Mouse (Mus musculus): ENCODE results near the gene Sec14l5. TPM values are rescaled to one million over a fixed set of nuclear protein-coding genes. Genes with fewer than 3 reads are reported as not detected.

Gene Sec14l5
- polyA plus RNA-seq, 1 experiment from 2014 or later = not detected

GRCm38 (mm10) chr16:5146367-5147036 lies 407 bp upstream of the Sec14l5 start:
- 2% methylated on average over 26 of the region's 26 CpGs for WGBS

DNA sequence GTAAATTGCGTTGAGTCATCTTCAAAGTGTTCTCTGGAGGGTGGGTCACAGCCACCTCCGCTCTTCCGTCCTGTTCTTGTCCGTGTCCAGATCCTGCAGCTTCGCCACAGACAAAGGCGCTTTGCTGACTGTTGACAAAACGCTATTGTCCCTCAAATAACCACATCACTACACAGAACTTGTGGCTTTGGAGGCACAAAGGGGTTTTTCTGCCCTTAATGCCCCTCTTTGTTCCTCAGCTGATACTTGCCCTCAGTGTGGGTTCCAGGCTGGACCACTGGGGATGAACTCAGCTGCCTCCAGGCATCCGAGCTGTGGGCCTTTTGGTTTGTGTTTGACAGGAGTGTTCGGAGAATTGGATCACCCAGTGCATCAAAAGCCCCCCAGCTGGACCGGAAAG lies 3.6 kb downstream of the Sec14l5 start:
- peaks cover 5% of the 10 kb centered on the region; the same call in 1 of the 2 replicates for H3K4me1 ChIP-seq (ENCODE audit: control insufficient read depth, insufficient read depth, low read length)
- no peak overlapping the region for H3K9ac ChIP-seq (ENCODE audit: low read depth, low read length)
- H3K9me3 ChIP-seq (ENCODE audit: control insufficient read depth, low read length) = no peaks in the 10 kb centered on the region
- H3K36me3 ChIP-seq (ENCODE audit: control insufficient read depth, insufficient read depth, low read length) = no peaks in the 10 kb centered on the region
- no peak overlapping the region for H3K27ac ChIP-seq (ENCODE audit: low read length)
- no peak for ATAC-seq
- 0 out of 2 replicates have a peak, but pooled peaks cover 10% of the 10 kb centered on the region for H3K27me3 ChIP-seq (replicated peaks; ENCODE audit: control insufficient read depth, insufficient read depth, low read length)
- H3K4me3 ChIP-seq (ENCODE audit: low read length) = no peak overlapping the region
- H3K4me2 ChIP-seq (ENCODE audit: low read depth, low read length) = no peak overlapping the region
- WGBS = 77% methylated on average over 10 of the region's 10 CpGs

More at GRCm38 (mm10) chr16:5146367-5147036, 407 bp upstream of the Sec14l5 start:
- H3K27me3 ChIP-seq (replicated peaks; ENCODE audit: control insufficient read depth, insufficient read depth, low read length) = 0 out of 2 replicates have a peak, but pooled peaks cover 10% of the 10 kb centered on the region
- peak; percentile 96 for ATAC-seq
- no peaks in the 10 kb centered on the region for H3K9me3 ChIP-seq (ENCODE audit: control insufficient read depth, low read length)
- H3K4me3 ChIP-seq (ENCODE audit: low read length) = peak overlapping the region; percentile 41
- peak overlapping the region; percentile 75 for H3K4me2 ChIP-seq (ENCODE audit: low read depth, low read length)
- peaks cover 5% of the 10 kb centered on the region; the same call in 1 of the 2 replicates for H3K4me1 ChIP-seq (ENCODE audit: control insufficient read depth, insufficient read depth, low read length)
- H3K27ac ChIP-seq (ENCODE audit: low read length) = no peak overlapping the region
- no peaks in the 10 kb centered on the region for H3K36me3 ChIP-seq (ENCODE audit: control insufficient read depth, insufficient read depth, low read length)
- H3K9ac ChIP-seq (ENCODE audit: low read depth, low read length) = no peak overlapping the region; the same call in 1 of the 2 replicates

DNA sequence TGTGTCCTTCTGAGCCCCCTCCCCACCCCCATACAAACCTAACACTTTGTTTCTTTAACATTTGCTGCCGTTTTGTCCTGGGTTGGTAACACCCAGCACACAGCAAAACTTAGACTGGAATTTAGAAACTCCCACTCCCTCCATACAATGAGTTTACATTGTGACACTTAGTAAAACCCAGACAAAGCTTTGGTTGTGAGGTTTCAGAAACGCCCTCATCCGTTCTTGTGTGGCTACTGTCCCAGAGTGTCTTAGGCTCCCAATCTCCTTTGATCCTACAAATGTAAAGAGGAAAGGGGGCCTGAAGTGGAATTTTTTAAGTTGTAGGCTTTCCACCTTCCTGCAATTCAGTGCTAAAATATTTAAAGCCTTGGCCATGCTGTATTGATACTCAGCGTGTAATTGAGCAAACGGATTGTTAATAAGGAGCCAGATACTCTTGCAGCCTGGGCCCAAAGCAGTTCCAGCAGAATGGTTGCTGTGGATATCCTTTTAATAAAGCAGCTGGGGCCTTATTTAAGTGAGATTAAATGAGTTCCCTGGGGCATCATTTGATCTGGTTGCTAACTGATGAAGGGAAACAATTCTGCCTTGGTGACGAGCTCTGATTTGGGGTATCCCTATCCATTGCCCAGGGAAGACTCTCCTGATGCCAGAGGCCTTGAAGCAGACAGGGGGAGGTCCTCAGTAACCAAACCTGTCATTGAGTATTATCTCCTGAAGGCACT lies 6.6 kb downstream of the Sec14l5 start:
- Histone ChIP-seq H3K27ac (ENCODE audit: low read length) (no peak overlapping the region), H3K27me3 (replicated peaks; ENCODE audit: control insufficient read depth, insufficient read depth, low read length) (0 out of 2 replicates have a peak, but pooled peaks cover 5% of the 10 kb centered on the region), H3K9me3 (ENCODE audit: control insufficient read depth, low read length) (no peaks in the 10 kb centered on the region), H3K36me3 (ENCODE audit: control insufficient read depth, insufficient read depth, low read length) (no peaks in the 10 kb centered on the region), H3K4me1 (ENCODE audit: control insufficient read depth, insufficient read depth, low read length) (no peaks in the 10 kb centered on the region), H3K4me3 (ENCODE audit: low read length) (no peak overlapping the region), H3K4me2 (ENCODE audit: low read depth, low read length) (no peak overlapping the region), H3K9ac (ENCODE audit: low read depth, low read length) (no peak overlapping the region)
- ATAC-seq = no peak
- 51% methylated on average over 6 of the region's 6 CpGs for WGBS

DNA sequence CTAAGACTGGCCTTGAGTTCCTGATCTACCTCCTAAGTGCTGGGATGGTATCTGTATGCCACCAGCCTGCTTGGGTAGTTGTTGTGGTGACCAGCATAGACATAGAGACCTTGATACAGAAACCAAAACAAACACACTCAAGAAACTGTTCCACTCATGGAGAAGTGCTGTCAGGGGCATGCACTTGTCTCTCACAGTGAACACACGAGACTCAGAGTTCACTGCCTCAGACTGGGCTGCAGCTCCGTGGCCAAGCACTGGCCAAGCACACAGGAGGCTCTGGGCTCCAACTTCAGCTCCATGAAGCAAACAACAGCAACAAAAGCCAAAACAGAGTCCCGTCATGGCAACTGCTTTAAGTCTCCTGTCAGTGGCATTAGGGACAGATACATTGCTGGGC lies 8.1 kb downstream of the Sec14l5 start:
- Histone ChIP-seq H3K27me3 (replicated peaks; ENCODE audit: control insufficient read depth, insufficient read depth, low read length) (no peaks in the 10 kb centered on the region), H3K4me3 (ENCODE audit: low read length) (no peak overlapping the region), H3K4me2 (ENCODE audit: low read depth, low read length) (no peak overlapping the region), H3K4me1 (ENCODE audit: control insufficient read depth, insufficient read depth, low read length) (no peaks in the 10 kb centered on the region), H3K36me3 (ENCODE audit: control insufficient read depth, insufficient read depth, low read length) (no peaks in the 10 kb centered on the region), H3K9ac (ENCODE audit: low read depth, low read length) (no peak overlapping the region), H3K27ac (ENCODE audit: low read length) (no peak overlapping the region), H3K9me3 (ENCODE audit: control insufficient read depth, low read length) (no peaks in the 10 kb centered on the region)
- no peak for ATAC-seq
- 45% methylated on average over 3 of the region's 3 CpGs for WGBS

DNA sequence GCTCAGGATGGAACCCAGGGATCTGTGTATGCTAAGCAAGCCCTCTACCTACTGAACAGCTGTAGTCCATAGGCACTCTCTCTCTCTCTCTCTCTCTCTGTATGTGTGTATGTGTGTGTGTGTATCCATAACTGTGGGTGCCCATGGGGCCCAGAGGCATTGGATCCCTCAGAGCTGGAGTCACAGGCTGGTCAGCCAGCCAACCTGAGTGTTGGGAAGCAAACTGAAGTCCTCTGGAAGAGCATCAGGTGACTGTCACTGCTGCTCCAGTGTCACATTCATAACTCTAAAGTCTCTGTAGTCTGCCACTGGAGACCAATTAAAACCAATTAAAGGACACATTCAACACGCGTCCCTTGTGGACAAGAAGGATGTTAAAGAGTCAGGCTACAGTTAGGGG lies 9.6 kb downstream of the Sec14l5 start:
- 56% methylated on average over 2 of the region's 2 CpGs for WGBS
- no peaks in the 10 kb centered on the region for H3K36me3 ChIP-seq (ENCODE audit: control insufficient read depth, insufficient read depth, low read length)
- no peak for ATAC-seq
- no peak overlapping the region for H3K4me2 ChIP-seq (ENCODE audit: low read depth, low read length)
- no peak overlapping the region for H3K9ac ChIP-seq (ENCODE audit: low read depth, low read length)
- no peak overlapping the region for H3K27ac ChIP-seq (ENCODE audit: low read length)
- H3K27me3 ChIP-seq (replicated peaks; ENCODE audit: control insufficient read depth, insufficient read depth, low read length) = no peaks in the 10 kb centered on the region
- H3K9me3 ChIP-seq (ENCODE audit: control insufficient read depth, low read length) = no peaks in the 10 kb centered on the region
- H3K4me1 ChIP-seq (ENCODE audit: control insufficient read depth, insufficient read depth, low read length) = no peaks in the 10 kb centered on the region
- no peak overlapping the region for H3K4me3 ChIP-seq (ENCODE audit: low read length)

DNA sequence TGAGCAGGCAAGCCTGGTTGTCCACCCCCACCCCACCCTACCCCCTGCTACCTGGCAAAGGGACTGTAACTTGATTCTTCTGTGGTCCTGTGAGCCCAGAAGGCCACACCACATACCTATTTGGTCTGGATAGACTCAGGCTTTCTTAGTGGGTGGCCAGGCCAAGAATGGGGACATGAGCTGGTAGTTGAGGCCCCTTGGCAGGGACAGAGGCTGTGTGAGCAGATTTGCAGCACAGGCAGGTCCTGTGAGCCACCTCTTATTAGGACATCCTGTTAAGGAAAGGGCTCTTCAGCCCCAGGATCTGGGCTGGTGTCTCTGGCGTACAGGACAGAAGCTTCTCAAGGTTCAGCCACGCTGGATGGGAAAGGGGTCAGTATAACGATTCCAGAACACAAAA lies 10.2 kb downstream of the Sec14l5 start:
- ATAC-seq = no peak
- no peaks in the 10 kb centered on the region for H3K4me1 ChIP-seq (ENCODE audit: control insufficient read depth, insufficient read depth, low read length)
- no peak overlapping the region for H3K4me3 ChIP-seq (ENCODE audit: low read length)
- H3K9ac ChIP-seq (ENCODE audit: low read depth, low read length) = no peak overlapping the region
- H3K27ac ChIP-seq (ENCODE audit: low read length) = no peak overlapping the region
- WGBS = 71% methylated on average over 3 of the region's 3 CpGs
- no peaks in the 10 kb centered on the region for H3K9me3 ChIP-seq (ENCODE audit: control insufficient read depth, low read length)
- no peak overlapping the region for H3K4me2 ChIP-seq (ENCODE audit: low read depth, low read length)
- no peaks in the 10 kb centered on the region for H3K36me3 ChIP-seq (ENCODE audit: control insufficient read depth, insufficient read depth, low read length)
- H3K27me3 ChIP-seq (replicated peaks; ENCODE audit: control insufficient read depth, insufficient read depth, low read length) = no peaks in the 10 kb centered on the region

DNA sequence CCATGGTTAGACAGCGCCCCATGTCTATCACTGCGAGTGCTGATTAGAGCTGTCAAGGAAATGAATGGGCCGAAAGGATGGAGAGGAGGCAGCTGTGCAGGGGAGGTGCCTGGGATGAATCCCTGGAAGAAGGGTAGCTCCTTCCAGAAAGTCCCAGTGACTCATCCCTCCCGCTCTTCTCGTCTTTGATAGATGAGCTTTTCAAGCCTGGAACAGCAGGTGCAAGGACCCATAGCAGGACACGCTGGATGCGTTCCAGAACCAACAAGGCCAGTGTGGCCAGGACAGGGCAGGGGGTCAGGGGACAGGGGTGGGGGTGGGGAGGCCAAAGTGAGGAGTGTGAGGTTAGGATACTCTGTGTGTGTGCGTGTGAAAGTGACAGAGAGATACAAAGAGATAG lies 12.3 kb downstream of the Sec14l5 start:
- Histone ChIP-seq H3K36me3 (ENCODE audit: control insufficient read depth, insufficient read depth, low read length) (no peaks in the 10 kb centered on the region), H3K27ac (ENCODE audit: low read length) (no peak overlapping the region), H3K9ac (ENCODE audit: low read depth, low read length) (no peak overlapping the region), H3K4me1 (ENCODE audit: control insufficient read depth, insufficient read depth, low read length) (no peaks in the 10 kb centered on the region), H3K4me3 (ENCODE audit: low read length) (no peak overlapping the region), H3K9me3 (ENCODE audit: control insufficient read depth, low read length) (no peaks in the 10 kb centered on the region), H3K4me2 (ENCODE audit: low read depth, low read length) (no peak overlapping the region), H3K27me3 (replicated peaks; ENCODE audit: control insufficient read depth, insufficient read depth, low read length) (no peaks in the 10 kb centered on the region)
- 76% methylated on average over 8 of the region's 8 CpGs for whole genome bisulfite sequencing
- ATAC-seq = no peak

DNA sequence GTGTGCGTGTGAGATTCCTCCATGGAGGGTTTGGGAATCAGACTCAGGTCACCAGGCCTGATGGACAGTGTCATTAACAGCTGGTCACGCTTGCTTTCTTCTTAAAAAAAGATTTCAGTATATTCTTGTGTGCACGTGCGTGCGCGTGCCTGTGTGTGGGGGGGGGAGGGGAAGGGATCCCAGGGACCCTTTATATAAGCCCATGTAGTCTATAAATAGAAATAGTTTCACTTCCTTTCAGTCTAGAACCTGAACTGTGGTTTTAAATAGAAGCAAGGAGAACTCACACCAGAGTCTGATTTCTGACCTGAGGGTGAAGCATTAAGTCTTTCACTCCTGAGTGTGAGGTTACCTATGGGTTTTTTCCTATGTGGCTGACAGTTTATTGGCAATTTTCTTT lies 17.4 kb downstream of the Sec14l5 start:
- no peak overlapping the region for H3K4me2 ChIP-seq (ENCODE audit: low read depth, low read length)
- no peaks in the 10 kb centered on the region for H3K27me3 ChIP-seq (replicated peaks; ENCODE audit: control insufficient read depth, insufficient read depth, low read length)
- H3K36me3 ChIP-seq (ENCODE audit: control insufficient read depth, insufficient read depth, low read length) = no peaks in the 10 kb centered on the region
- no peak for ATAC-seq
- H3K4me3 ChIP-seq (ENCODE audit: low read length) = no peak overlapping the region
- no peak overlapping the region for H3K9ac ChIP-seq (ENCODE audit: low read depth, low read length)
- 83% methylated on average over 6 of the region's 6 CpGs for WGBS
- H3K4me1 ChIP-seq (ENCODE audit: control insufficient read depth, insufficient read depth, low read length) = no peaks in the 10 kb centered on the region
- no peak overlapping the region for H3K27ac ChIP-seq (ENCODE audit: low read length)
- H3K9me3 ChIP-seq (ENCODE audit: control insufficient read depth, low read length) = no peaks in the 10 kb centered on the region

DNA sequence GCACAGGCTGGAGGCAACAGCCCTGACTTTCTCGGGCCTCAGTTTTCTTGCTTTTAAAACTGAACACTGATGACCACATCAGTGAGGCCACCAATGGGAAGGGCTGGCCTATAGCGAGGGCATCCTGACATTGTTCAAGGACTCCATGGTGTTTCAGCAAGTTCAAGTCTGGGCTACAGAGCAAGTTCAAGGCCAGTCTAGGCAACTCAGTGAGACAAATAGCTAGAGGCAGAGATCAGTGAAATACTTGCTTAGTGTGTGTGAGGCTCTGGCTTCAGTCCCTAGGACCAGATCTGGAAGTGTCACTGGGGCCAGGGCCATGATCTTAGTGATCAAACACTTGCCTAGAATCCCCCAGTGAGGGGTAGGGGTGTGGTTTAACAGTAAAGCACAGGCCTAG lies 21.1 kb downstream of the Sec14l5 start:
- H3K27me3 ChIP-seq (replicated peaks; ENCODE audit: control insufficient read depth, insufficient read depth, low read length) = no peaks in the 10 kb centered on the region
- WGBS = 85% methylated on average over 2 of the region's 2 CpGs
- no peak overlapping the region for H3K4me3 ChIP-seq (ENCODE audit: low read length)
- no peak overlapping the region for H3K27ac ChIP-seq (ENCODE audit: low read length)
- H3K4me2 ChIP-seq (ENCODE audit: low read depth, low read length) = no peak overlapping the region
- H3K9ac ChIP-seq (ENCODE audit: low read depth, low read length) = no peak overlapping the region
- no peaks in the 10 kb centered on the region for H3K9me3 ChIP-seq (ENCODE audit: control insufficient read depth, low read length)
- H3K36me3 ChIP-seq (ENCODE audit: control insufficient read depth, insufficient read depth, low read length) = no peaks in the 10 kb centered on the region
- no peaks in the 10 kb centered on the region for H3K4me1 ChIP-seq (ENCODE audit: control insufficient read depth, insufficient read depth, low read length)
- ATAC-seq = no peak

All from intestine, embryonic 16.5 days (tissue).